Mouse (Mus musculus): ENCODE data around the gene Cyp1b1. TPM values are rescaled to one million over a fixed set of nuclear protein-coding genes. Genes with fewer than 3 reads are reported as not detected.

Cyp1b1 gene
- total RNA-seq, 2 experiments from 2014 or later: 5.9 to 8.0 TPM

GRCm38 (mm10) chr17:79654187-79654586, 60.7 kb downstream of the Cyp1b1 start:
- intact Hi-C loops (cut with DNase I): no loop called here
- no peak for DNase-seq

GRCm38 (mm10) chr17:79653171-79653570, 61.7 kb downstream of the Cyp1b1 start:
- intact Hi-C loops (cut with DNase I): no loop called here
- no peak for DNase-seq

Other genes starting within 250 kb of the Cyp1b1 start
- gene Rmdn2, start 103.2 kb downstream of the Cyp1b1 start, total RNA-seq (2021): 10 to 100 TPM in 1 of 2 experiments, 1 to 10 TPM in 1; 9.5 to 10.9 TPM
- gene Atl2, start 181.1 kb upstream of the Cyp1b1 start, total RNA-seq (2021): 10 to 100 TPM; 61.0 to 67.1 TPM